ENCODE assay signal across 8 mouse cellular contexts in the genomic region with DNA sequence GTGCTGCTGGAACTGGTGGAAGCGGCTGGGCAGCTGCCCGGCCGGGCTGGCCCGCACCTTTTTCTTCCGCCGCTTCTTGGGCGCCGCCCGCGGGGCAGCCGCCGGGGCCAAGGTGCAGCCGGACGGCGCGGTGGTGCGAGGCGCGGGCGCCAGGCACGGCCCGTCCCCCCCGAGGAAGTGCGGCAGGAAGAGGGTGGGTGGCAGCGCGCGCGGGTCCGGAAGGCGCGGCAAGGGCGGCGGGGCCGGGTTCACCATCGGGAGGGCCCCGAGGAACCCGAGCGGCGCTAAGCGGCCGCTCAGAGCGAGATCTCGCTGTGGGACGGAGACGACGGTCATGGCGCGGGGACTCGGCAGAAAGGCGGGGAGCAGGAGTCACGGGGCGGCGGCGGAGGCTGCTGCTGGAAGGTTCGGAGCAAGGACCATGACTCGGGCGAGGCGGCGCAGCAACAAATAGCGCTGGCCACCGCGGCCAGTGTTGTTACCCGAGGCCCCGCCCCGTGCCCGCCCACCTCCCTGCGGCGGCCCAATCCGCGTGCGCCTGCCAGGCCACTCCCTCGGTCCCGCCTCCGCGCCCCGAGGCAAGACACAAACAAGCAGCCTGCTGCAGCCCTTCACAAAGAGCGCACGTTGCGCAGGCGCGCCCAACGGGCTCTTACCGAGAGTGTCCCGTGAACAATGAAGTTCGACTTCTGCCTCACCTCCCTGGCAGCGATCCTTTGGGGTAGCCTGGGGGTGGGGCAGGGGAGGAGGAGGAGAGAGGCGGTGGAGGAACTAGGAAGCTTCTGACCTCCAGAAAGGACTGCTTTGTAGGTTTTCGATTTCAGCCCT. TPM values are rescaled to one million over a fixed set of nuclear protein-coding genes. Genes with fewer than 3 reads are reported as not detected.
A peak's percentile ranks its signal among the peaks of the same experiment; 100 is the strongest.
DNase-seq lines count a peak whose midpoint lies in the region; ATAC-seq and TF ChIP-seq lines count a peak whose summit lies in the region.

No protein-coding gene starts in this region.

- DNase-seq in forebrain, embryonic 14.5 days (ENCODE audit: low spot score): peak; percentile 100
- peak; percentile 99 for DNase-seq in heart, postnatal 25 days (ENCODE audit: low spot score)
- peak; percentile 98 for DNase-seq in layer of hippocampus, adult 18-20 months (ENCODE audit: low spot score in 2 of 2)
- DNase-seq in lung, adult 2 months: peak; percentile 95
- peak; percentile 99 for DNase-seq in thymus, adult 18-20 months

- H3K4me2 ChIP-seq in forebrain, embryonic 14.5 days (ENCODE audit: low read length): peak overlapping the region; percentile 56

- peaks cover 4% of the 10 kb centered on the region for H3K4me1 ChIP-seq in ES-Bruce4 (ENCODE audit: control insufficient read depth, insufficient read depth, low read length)
- H3K4me1 ChIP-seq in forebrain, embryonic 14.5 days (ENCODE audit: control insufficient read depth, insufficient read depth, low read length): peaks cover 17% of the 10 kb centered on the region
- peaks cover 3% of the 10 kb centered on the region for H3K4me1 ChIP-seq in lung, adult 2 months (ENCODE audit: control insufficient read depth, insufficient read depth, low read length)

- no peak for TF ChIP-seq CTCF in ES-Bruce4 (IDR thresholded peaks at IDR 0.05; ENCODE audit: low read depth, low read length)
- TF ChIP-seq CTCF in lung, adult 2 months (IDR thresholded peaks at IDR 0.05; ENCODE audit: insufficient read depth, low read length): no peak

- ATAC-seq in cerebellum, adult (ENCODE audit: insufficient number of reproducible peaks, low FRiP score, low TSS enrichment): peak; percentile 87
- ATAC-seq in forebrain, embryonic 14.5 days: peak; percentile 94
- ATAC-seq in neutrophil, adult 5-6 weeks (ENCODE audit: extremely low read depth, insufficient number of reproducible peaks, low FRiP score, poor library complexity, severe bottlenecking): peak; percentile 76

- H3K9me3 ChIP-seq in ES-Bruce4 (replicated peaks; ENCODE audit: control insufficient read depth, insufficient read depth, low read length, poor library complexity, severe bottlenecking): no peaks in the 10 kb centered on the region
- no peaks in the 10 kb centered on the region for H3K9me3 ChIP-seq in forebrain, embryonic 14.5 days (replicated peaks; ENCODE audit: control insufficient read depth, low read length)

- peak overlapping the region; percentile 73 for H3K4me3 ChIP-seq in ES-Bruce4 (ENCODE audit: low read depth, low read length)
- peak overlapping the region; percentile 97 for H3K4me3 ChIP-seq in forebrain, embryonic 14.5 days (ENCODE audit: low read depth, low read length)
- peak overlapping the region; percentile 97 for H3K4me3 ChIP-seq in lung, adult 2 months (replicated peaks; ENCODE audit: extremely low read depth, low read depth, low read length)

- no peaks in the 10 kb centered on the region for H3K27me3 ChIP-seq in ES-Bruce4 (ENCODE audit: control insufficient read depth, insufficient read depth, low read length, poor library complexity, severe bottlenecking)
- H3K27me3 ChIP-seq in forebrain, embryonic 14.5 days (replicated peaks; ENCODE audit: control insufficient read depth, insufficient read depth, low read length): no peaks in the 10 kb centered on the region

- peak; percentile 85 for TF ChIP-seq EP300 in ES-Bruce4 (IDR thresholded peaks at IDR 0.05; ENCODE audit: insufficient read depth, low read depth, low read length)

- H3K27ac ChIP-seq in ES-Bruce4 (ENCODE audit: insufficient read depth, low read length): peak overlapping the region; percentile 75
- peak overlapping the region; percentile 99 for H3K27ac ChIP-seq in forebrain, embryonic 14.5 days (ENCODE audit: low read depth, low read length)

- peak overlapping the region; percentile 94 for H3K9ac ChIP-seq in ES-Bruce4 (ENCODE audit: low read depth, poor library complexity, severe bottlenecking)
- H3K9ac ChIP-seq in forebrain, embryonic 14.5 days (ENCODE audit: low read length): peak overlapping the region; percentile 98

- intact Hi-C loops in heart, postnatal 25 days (cut with DNase I): loop anchor here (5.0 kb wide), 1 partner anchor 61 kb away; a partner anchor contains a TSS

- TF ChIP-seq POLR2A in ES-Bruce4 (IDR thresholded peaks at IDR 0.05; ENCODE audit: insufficient read depth, low read length): peak; percentile 19
- peak; percentile 96 for TF ChIP-seq POLR2A in lung, adult 2 months (IDR thresholded peaks at IDR 0.05; ENCODE audit: borderline replicate concordance, extremely low read depth, low read depth, low read length)

- WGBS in forebrain, embryonic 14.5 days: under 1% methylated on average over 80 of the region's 88 CpGs
- under 1% methylated on average over 88 of the region's 88 CpGs for WGBS in lung, adult 2 months

- peaks cover 18% of the 10 kb centered on the region for H3K36me3 ChIP-seq in ES-Bruce4 (ENCODE audit: control insufficient read depth, insufficient read depth, low read length, poor library complexity, severe bottlenecking)
- peaks cover 31% of the 10 kb centered on the region for H3K36me3 ChIP-seq in forebrain, embryonic 14.5 days (ENCODE audit: control insufficient read depth, insufficient read depth, low read length)

RNA-seq across cellular contexts. Expression of a gene that starts 39.5 kb away (rescaled TPM):
- 5.3 and 6.2 TPM in 2 replicates for polyA plus RNA-seq in ES-Bruce4 (2011; ENCODE audit: insufficient read depth, insufficient read length, low read depth, missing spikeins)
- polyA plus RNA-seq in forebrain, embryonic 14.5 days (2014; fragmentation: Nextera tagmentation; extraction: Ambion mirVana): 22.9 and 34.8 TPM in 2 replicates
- total RNA-seq in heart, postnatal 25 days (2021): not detected
- 10 to 100 TPM; 24.2 to 26.5 TPM for total RNA-seq in layer of hippocampus, adult 18-20 months (2021)
- polyA plus RNA-seq in lung, adult 2 months (2012; rRNA removed): 0.06 and 0.19 TPM in 2 replicates
- total RNA-seq in neutrophil, adult 5-6 weeks (2017): 0.12 TPM in 1 of 2 replicates, not detected in the other

RNA-seq across cellular contexts. Expression of a gene that starts 41.7 kb away (rescaled TPM):
- 70.2 and 72.9 TPM in 2 replicates for polyA plus RNA-seq in ES-Bruce4 (2011; ENCODE audit: insufficient read depth, insufficient read length, low read depth, missing spikeins)
- 96.1 and 99.0 TPM in 2 replicates for polyA plus RNA-seq in forebrain, embryonic 14.5 days (2014; fragmentation: Nextera tagmentation; extraction: Ambion mirVana)
- 100 to 1,000 TPM; 126 to 127 TPM for total RNA-seq in heart, postnatal 25 days (2021)
- total RNA-seq in layer of hippocampus, adult 18-20 months (2021): 100 to 1,000 TPM; 160 to 168 TPM
- 110 and 197 TPM in 2 replicates for polyA plus RNA-seq in lung, adult 2 months (2012; rRNA removed)
- total RNA-seq in neutrophil, adult 5-6 weeks (2017): 391 and 398 TPM in 2 replicates

RNA-seq across cellular contexts. Expression of a gene that starts 58.7 kb away (rescaled TPM):
- polyA plus RNA-seq in ES-Bruce4 (2011; ENCODE audit: insufficient read depth, insufficient read length, low read depth, missing spikeins): 4.2 and 4.4 TPM in 2 replicates
- polyA plus RNA-seq in forebrain, embryonic 14.5 days (2014; fragmentation: Nextera tagmentation; extraction: Ambion mirVana): 2.0 and 2.5 TPM in 2 replicates
- total RNA-seq in heart, postnatal 25 days (2021): 10 to 100 TPM; 47.7 to 48.8 TPM
- total RNA-seq in layer of hippocampus, adult 18-20 months (2021): 10 to 100 TPM in 1 of 2 experiments, 1 to 10 TPM in 1; 9.5 to 10.1 TPM
- 4.7 and 5.5 TPM in 2 replicates for polyA plus RNA-seq in lung, adult 2 months (2012; rRNA removed)
- not detected in 2 replicates for total RNA-seq in neutrophil, adult 5-6 weeks (2017)

Comparison
In these comparisons a context has a peak if more than half of its experiments do, and no peak if none do; other contexts are left out.
1. Peak in every context shown above with its lines: DNase-seq, ATAC-seq, H3K4me3 ChIP-seq and H3K27ac ChIP-seq.
2. RNA of a gene that starts 39.5 kb away (total RNA-seq): 24.2 to 26.5 TPM in layer of hippocampus, adult 18-20 months; not detected in heart, postnatal 25 days and 0.12 TPM in neutrophil, adult 5-6 weeks; every median in the first group is over 10 times any median in the second.
3. RNA of a gene that starts 58.7 kb away (total RNA-seq): 47.7 to 48.8 TPM in heart, postnatal 25 days and 9.5 to 10.1 TPM in layer of hippocampus, adult 18-20 months; not detected in neutrophil, adult 5-6 weeks; every median in the first group is over 10 times any median in the second.